Mouse (Mus musculus): ENCODE data around the gene Vmn1r204.
"Not testable (repeated sequence)": the region's sequence is repeated elsewhere in the genome, so short reads cannot be mapped to it uniquely, and the experiment has no call there.

The Vmn1r204 gene

DNA sequence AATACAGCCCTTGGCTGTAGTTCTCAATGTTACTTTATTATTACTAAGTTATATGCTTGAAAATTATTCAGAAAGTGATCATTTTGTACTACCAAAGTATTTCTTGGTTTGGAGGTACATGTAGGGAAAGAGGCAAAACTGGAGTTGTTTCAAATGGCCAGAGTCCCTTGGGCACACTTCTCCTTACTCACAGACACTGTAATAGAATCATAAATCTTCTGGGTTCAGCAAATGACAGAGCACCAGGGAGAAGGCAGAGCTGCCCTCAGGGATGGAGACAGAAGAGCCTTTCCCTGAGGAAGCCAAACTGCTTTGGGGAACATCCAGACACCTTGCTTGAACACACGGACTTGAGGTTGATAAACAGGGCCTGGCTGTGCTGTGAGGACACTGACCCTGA lies at the start of gene Vmn1r204:
TSS of gene Vmn1r204 (plus strand) at position 301 of the 400 bp plus-strand sequence.
- DNase-seq, result not testable (repeated sequence)

DNA sequence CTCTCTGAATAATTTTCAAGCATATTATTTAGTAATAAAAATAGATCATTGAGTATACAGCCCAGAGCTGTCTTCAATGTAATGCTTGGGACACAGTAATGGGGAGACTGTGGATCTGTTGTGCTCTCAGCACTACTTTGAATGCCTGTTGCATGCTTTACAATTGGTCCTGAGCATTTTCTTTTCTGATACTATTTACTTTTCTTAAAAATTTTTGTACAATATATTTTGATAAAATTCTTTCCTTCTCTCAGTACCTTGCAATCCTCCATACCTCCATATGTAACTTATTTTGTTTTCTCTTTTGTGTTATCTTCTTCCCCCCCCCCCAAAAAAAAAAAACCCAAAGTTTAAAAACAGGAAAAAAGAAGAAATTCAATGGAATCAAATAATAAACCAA lies 47.7 kb upstream of the Vmn1r204 start, which contains the start of gene Vmn1r202:
TSS of gene Vmn1r202 (minus strand) at position 101 of the 400 bp plus-strand sequence.
- DNase-seq, result no peak

DNA sequence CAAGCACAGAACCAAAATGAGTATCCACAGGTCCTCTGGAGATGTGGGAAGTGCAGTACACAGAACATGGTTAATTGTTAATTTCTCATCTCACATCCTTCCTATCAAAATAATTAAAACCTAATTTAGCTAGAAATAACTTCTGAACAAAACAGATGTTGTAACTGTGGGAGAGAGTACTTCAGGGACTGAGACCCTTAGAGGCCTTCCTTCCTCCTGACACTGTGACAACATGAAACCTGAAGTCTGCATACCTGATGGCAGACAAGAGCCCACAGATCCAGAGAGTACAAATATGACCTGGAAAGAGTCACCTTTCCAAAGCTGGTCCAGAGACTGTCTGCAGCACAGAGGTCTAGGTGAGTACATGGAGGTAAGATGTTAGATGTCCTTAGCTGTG lies 35.2 kb upstream of the Vmn1r204 start, which contains the start of gene Vmn1r203:
TSS of gene Vmn1r203 (plus strand) at position 301 of the 400 bp plus-strand sequence.
- DNase-seq, result no peak

DNA sequence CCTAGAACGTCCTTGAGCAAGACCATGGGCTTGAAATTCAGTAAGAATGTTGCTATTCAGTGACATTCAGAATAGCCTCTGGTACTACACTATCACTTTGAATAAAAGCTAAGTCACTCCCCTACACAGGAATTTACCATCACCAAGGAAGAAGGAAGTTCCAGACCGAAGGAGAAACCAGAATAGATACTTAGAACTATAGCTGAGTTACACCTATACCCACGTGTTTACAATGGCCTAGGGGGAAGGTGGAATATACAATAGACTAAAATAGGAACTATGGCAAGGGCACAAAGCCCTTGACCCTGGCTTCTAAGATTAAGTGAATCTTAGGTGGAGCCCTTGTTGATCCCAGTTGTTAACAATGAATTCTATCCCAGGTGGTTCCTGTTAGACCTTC lies 21.9 kb downstream of the Vmn1r204 start:
- not testable (repeated sequence) for DNase-seq

DNA sequence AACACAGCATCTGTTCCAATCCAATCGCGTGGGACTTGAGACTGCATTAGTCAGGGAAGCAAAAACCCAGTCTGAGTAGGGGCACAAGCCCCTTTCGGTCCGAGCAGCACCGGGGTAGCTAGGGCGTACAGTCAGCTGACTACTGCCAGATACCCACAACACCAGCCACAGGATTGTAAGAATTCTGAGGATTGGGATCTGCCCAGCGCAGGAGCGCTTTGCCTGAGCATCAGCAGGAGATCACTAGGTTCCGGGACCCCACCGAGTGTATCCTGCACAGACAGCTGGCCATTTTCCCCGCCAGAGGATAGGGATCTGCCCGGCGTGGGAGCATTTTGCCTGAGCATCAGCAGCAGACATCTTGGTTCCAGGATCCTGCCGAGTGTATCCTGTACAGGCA lies 30.3 kb downstream of the Vmn1r204 start:
- not testable (repeated sequence) for DNase-seq

DNA sequence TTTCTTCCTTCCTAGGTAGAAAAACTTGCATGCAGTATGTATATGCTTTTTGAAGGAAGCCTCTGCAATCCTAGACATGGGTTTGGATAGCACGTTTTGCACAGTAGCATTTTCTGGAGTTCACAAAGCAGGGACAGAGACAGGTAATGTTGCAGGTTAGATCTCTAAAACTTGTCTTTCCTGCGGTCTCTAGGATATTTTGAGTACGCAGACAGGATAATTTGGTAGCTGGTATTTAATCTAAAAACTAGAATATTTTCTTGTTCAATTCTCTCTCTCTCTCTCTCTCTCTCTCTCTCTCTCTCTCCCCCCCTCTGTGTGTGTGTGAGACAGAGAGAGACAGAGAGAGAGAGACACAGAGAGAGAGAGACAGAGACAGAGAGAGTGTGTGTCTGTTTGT lies 39.9 kb downstream of the Vmn1r204 start, which contains the start of gene Vmn1r205:
TSS of gene Vmn1r205 (minus strand) at position 101 of the 400 bp plus-strand sequence.
- no peak for DNase-seq

Data from cerebellum, adult 11 months (tissue).